Mouse (Mus musculus) liver, embryonic 14.5 days (tissue): ENCODE data around the gene Cd101.

Experiments
- CTCF ChIP-seq: IDR thresholded peaks from 2 replicates; pipeline ENCODE4 v1.5.1; 2016; ENCODE audit warnings: antibody characterized with exemption, low read depth, control low read depth
- EP300 ChIP-seq: IDR thresholded peaks from 2 replicates; pipeline ENCODE4 v1.6.1; 2016; ENCODE audit warnings: antibody characterized with exemption, low read depth

GRCm38 (mm10) chr3:101055216-101055615 lies 25.9 kb upstream of the Cd101 start:
- TF ChIP-seq CTCF (no peak), EP300 (no peak)
